Mouse (Mus musculus) erythroblast, embryonic 14.5 days (primary cell): ENCODE measurements around the gene Spata16. TPM values are rescaled to one million over a fixed set of nuclear protein-coding genes. Genes with fewer than 3 reads are reported as not detected.

Experiments used
- H3K27me3 ChIP-seq: 2 replicates; pipeline ENCODE4 v1.6.1; 2012; ENCODE audit warnings: inconsistent platforms; ENCODE audit not compliant: control insufficient read depth
- H3K36me3 ChIP-seq: 2 replicates; pipeline ENCODE4 v1.6.1; 2012; ENCODE audit warnings: mild to moderate bottlenecking, inconsistent platforms; ENCODE audit not compliant: control insufficient read depth
- H3K4me1 ChIP-seq: 2 replicates; pipeline ENCODE4 v1.6.1; 2012; ENCODE audit warnings: inconsistent platforms; ENCODE audit not compliant: control insufficient read depth
- H3K4me3 ChIP-seq: replicated peaks from 2 replicates; pipeline ENCODE3; 2012; ENCODE audit warnings: moderate library complexity, mild to moderate bottlenecking, inconsistent platforms
- H3K9me3 ChIP-seq: 2 replicates; pipeline ENCODE4 v1.6.1; 2012; ENCODE audit warnings: low read length, inconsistent platforms, mixed read lengths; ENCODE audit not compliant: control insufficient read depth
- GATA1 ChIP-seq: IDR thresholded peaks from 2 replicates; pipeline ENCODE4 v1.6.1; 2012; ENCODE audit warnings: low read length, inconsistent platforms, mixed read lengths
- TAL1 ChIP-seq: IDR thresholded peaks from 3 replicates; pipeline ENCODE4 v1.6.1; 2012; ENCODE audit warnings: low read length, inconsistent platforms, mixed read lengths
- polyA plus RNA-seq: library from polyadenylated mRNA; stranded (reverse); fragments of >175 nt; gene quantifications from 2 replicates; pipeline ENCODE4 v1.2.3, GENCODE M21; 2012

Gene Spata16
- polyA plus RNA-seq: not detected in 2 replicates

DNA sequence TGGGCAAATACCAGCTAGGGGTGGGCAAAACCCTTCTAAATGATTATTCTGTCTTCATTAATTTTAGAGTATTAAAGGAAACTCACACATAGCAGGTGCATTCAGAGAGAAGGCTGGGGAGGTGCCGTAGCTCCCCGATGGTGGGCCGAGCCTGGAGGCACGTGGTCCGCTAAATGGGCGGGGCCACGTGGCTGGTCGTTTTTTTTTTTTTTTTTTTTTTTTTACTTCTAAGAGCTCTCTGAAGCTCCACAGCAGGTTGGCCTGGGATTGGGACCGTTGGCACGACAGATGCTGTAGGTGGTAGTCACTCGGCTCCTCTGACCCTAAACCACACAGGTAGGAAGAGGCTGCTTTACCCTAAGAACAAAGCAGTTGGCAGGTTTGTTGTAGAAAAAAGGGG, at the start of gene Spata16:
Spata16 (plus strand) TSS at position 219 of the 400 bp plus-strand sequence.
- Histone ChIP-seq H3K4me3 (no peak within 1 kb of the TSS), H3K36me3 (no peaks in the 10 kb centered on the region), H3K27me3 (no peaks in the 10 kb centered on the region), H3K4me1 (no peaks in the 10 kb centered on the region), H3K9me3 (peaks cover 7% of the 10 kb centered on the region; the same call in 1 of the 2 replicates)
- no peak for TF ChIP-seq TAL1
- no peak for TF ChIP-seq GATA1

- Histone ChIP-seq H3K27me3 (no peaks in the 10 kb centered on the region), H3K4me1 (no peaks in the 10 kb centered on the region), H3K9me3 (peaks cover 14% of the 10 kb centered on the region), H3K36me3 (no peaks in the 10 kb centered on the region), H3K4me3 (no peak overlapping the region)
- TF ChIP-seq TAL1: no peak
- no peak for TF ChIP-seq GATA1
Measured at GRCm38 (mm10) chr3:26604861-26605260, 32.6 kb upstream of the Spata16 start.

- TF ChIP-seq GATA1: no peak
- TF ChIP-seq TAL1: no peak
- H3K36me3 ChIP-seq: no peaks in the 10 kb centered on the region
- peaks cover 3% of the 10 kb centered on the region; the same call in 1 of the 2 replicates for H3K9me3 ChIP-seq
- no peaks in the 10 kb centered on the region for H3K27me3 ChIP-seq
- H3K4me3 ChIP-seq: no peak overlapping the region
- H3K4me1 ChIP-seq: no peaks in the 10 kb centered on the region
Measured at GRCm38 (mm10) chr3:26608531-26608930, 28.9 kb upstream of the Spata16 start.

- TF ChIP-seq GATA1: no peak
- no peak for TF ChIP-seq TAL1
- no peaks in the 10 kb centered on the region for H3K27me3 ChIP-seq
- H3K4me3 ChIP-seq: no peak overlapping the region
- peaks cover 5% of the 10 kb centered on the region; the same call in 1 of the 2 replicates for H3K9me3 ChIP-seq
- H3K4me1 ChIP-seq: no peaks in the 10 kb centered on the region
- H3K36me3 ChIP-seq: no peaks in the 10 kb centered on the region
Measured at GRCm38 (mm10) chr3:26639214-26639613, 1.8 kb downstream of the Spata16 start.

DNA sequence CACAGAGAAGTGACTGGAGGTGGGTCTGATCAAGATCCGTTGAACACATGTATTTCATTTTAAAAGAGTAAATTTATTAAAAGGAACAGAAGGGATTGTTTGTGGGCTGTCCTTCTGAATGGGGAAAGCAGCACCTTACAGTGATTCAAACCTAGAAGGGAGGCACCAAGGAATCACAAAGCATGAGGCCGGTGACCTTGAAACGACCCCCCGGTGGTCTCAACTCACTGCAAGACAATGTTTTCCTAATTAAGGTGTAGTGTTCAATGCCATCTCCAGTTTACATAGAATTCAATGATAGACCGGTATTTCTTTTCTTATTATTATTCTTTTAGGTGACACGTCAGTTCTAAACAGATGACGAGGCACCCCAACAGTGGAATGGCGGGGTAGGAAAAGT, 2.4 kb downstream of the Spata16 start:
- no peaks in the 10 kb centered on the region for H3K4me1 ChIP-seq
- TF ChIP-seq GATA1 (no peak), TAL1 (no peak)
- no peaks in the 10 kb centered on the region for H3K27me3 ChIP-seq
- no peaks in the 10 kb centered on the region for H3K36me3 ChIP-seq
- H3K4me3 ChIP-seq: no peak overlapping the region
- peaks cover 8% of the 10 kb centered on the region; the same call in 1 of the 2 replicates for H3K9me3 ChIP-seq

GRCm38 (mm10) chr3:26640321-26641075, 3.1 kb downstream of the Spata16 start:
- TF ChIP-seq TAL1 (no peak), GATA1 (no peak)
- H3K9me3 ChIP-seq: peaks cover 8% of the 10 kb centered on the region; the same call in 1 of the 2 replicates
- H3K4me3 ChIP-seq: no peak overlapping the region
- H3K4me1 ChIP-seq: no peaks in the 10 kb centered on the region
- no peaks in the 10 kb centered on the region for H3K36me3 ChIP-seq
- H3K27me3 ChIP-seq: no peaks in the 10 kb centered on the region

DNA sequence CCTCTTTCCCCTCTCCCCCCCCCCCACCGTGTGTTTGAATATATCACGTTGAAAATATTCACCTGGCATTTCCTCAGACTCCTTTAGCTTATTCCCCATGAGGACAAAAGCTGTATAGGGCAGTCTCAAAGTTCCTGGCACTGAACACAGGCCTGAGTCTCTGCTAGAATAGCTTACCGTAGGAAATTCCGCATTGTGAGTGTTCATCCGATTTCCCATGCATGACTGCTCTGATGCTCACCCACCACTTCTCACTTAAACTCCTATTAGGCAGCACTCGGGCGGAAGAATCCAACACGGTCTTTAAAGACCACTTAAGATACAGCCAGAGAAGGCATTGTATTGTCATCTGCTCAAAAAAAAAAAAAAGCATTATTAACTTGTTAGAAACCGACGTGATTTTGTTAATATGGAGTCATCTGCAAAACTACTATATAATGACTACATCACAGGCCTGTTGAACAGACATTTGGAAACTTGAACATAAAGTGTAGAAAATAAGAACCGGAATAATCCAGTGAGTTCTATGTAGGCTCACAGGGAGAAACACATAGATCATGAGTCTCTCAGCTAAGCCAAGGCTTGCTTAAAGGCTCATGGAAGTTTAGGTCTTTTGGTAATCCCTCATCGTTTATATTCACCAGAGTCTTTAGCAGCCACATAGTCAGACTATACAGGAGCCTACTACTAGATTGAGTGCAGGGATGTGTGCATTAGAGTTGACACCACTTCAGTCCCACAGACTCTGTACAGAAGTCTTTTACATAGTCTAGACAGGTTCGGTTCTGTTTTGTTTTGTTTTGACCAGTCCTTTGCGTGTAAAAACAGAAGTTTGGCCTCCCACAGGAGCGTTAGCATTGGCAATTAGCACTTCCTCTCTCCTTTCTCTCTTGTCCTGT, 4.2 kb downstream of the Spata16 start:
- Histone ChIP-seq H3K4me3 (no peak overlapping the region), H3K4me1 (no peaks in the 10 kb centered on the region), H3K36me3 (no peaks in the 10 kb centered on the region), H3K9me3 (peaks cover 8% of the 10 kb centered on the region; the same call in 1 of the 2 replicates), H3K27me3 (no peaks in the 10 kb centered on the region)
- TF ChIP-seq GATA1: no peak
- TF ChIP-seq TAL1: no peak

GRCm38 (mm10) chr3:26644136-26644535, 6.7 kb downstream of the Spata16 start:
- no peaks in the 10 kb centered on the region for H3K27me3 ChIP-seq
- TF ChIP-seq GATA1 (no peak), TAL1 (no peak)
- peaks cover 5% of the 10 kb centered on the region; the same call in 1 of the 2 replicates for H3K9me3 ChIP-seq
- H3K36me3 ChIP-seq: no peaks in the 10 kb centered on the region
- no peaks in the 10 kb centered on the region for H3K4me1 ChIP-seq
- H3K4me3 ChIP-seq: no peak overlapping the region

DNA sequence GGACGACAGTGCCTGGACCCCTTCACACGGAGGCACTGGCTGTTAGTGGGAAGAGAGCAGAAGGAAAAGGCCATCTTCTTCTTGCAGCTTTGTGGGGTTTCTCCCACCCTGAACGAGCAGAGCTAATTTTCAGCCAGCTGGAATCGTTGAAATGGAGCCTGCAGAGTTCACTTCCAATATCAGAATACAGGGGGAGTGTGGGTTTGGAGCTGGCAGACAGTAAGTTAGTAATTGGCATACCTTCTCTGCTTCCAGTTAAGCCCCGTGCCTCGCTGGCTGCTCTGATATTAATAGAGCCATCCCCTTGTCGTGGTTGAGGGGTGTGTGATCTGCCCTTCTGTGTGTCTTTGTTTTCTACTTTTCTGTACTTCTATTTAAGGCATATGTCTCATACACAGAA, 9.4 kb downstream of the Spata16 start:
- TF ChIP-seq GATA1 (no peak), TAL1 (no peak)
- Histone ChIP-seq H3K9me3 (peaks cover 2% of the 10 kb centered on the region; the same call in 1 of the 2 replicates), H3K4me1 (no peaks in the 10 kb centered on the region), H3K36me3 (no peaks in the 10 kb centered on the region), H3K4me3 (no peak overlapping the region), H3K27me3 (no peaks in the 10 kb centered on the region)
